Mouse (Mus musculus): ENCODE measurements around the gene Focad.

DNA sequence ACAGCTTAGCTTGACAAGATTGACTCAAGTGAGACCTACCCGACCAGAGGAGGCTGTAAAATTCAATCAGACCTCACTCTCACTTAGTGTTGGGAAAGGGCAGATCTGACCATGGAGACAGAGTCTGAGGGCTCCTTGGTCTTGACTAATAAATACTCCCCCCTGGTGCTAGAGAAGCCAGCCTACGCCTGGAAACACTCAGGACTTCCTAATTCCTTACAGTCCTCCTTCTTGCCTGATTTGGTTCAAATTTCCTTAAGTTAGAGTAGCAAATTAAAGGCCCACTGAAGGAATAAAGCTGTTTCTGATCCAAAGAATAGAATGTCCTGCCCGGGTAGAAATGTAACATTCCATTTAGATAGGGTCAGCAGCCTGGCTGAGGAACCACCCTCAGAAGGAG lies 10.6 kb upstream of the Focad start:
- TF ChIP-seq CTCF (conservative IDR thresholded peaks at IDR 0.05; ENCODE audit: insufficient read depth, insufficient read length, low read depth, low read length) (no peak), POLR2A (IDR thresholded peaks at IDR 0.05; ENCODE audit: low read depth, low read length) (no peak)

Measured in kidney, adult 2 months (tissue).